Mouse (Mus musculus) midbrain, embryonic 16.5 days (tissue): ENCODE measurements around the gene Atp13a1. TPM values are rescaled to one million over a fixed set of nuclear protein-coding genes. Genes with fewer than 3 reads are reported as not detected.

ENCODE experiments used
- ATAC-seq: fragments of 200-750 bp; cut with Nextera tagmentation; 2 replicates; pipeline ENCODE4 v1.8.0; 2017; ENCODE audit warnings: moderate TSS enrichment
- H3K27ac ChIP-seq: fragments of 300-500 bp; sonication (generic); 2 replicates; pipeline ENCODE4 v1.5.1; 2014; ENCODE audit warnings: mild to moderate bottlenecking, low read length, mixed read lengths
- H3K27me3 ChIP-seq: fragments of 300-500 bp; sonication (generic); 2 replicates; pipeline ENCODE4 v1.6.1; 2014; ENCODE audit warnings: low read depth, low read length, mixed read lengths; ENCODE audit not compliant: control insufficient read depth, insufficient read depth
- H3K36me3 ChIP-seq: fragments of 300-500 bp; sonication (generic); 2 replicates; pipeline ENCODE4 v1.6.1; 2014; ENCODE audit warnings: mild to moderate bottlenecking, low read length, moderate library complexity, mixed read lengths; ENCODE audit not compliant: control insufficient read depth, insufficient read depth
- H3K4me1 ChIP-seq: fragments of 300-500 bp; sonication (generic); 2 replicates; pipeline ENCODE4 v1.6.1; 2014; ENCODE audit warnings: mild to moderate bottlenecking, low read length, mixed read lengths; ENCODE audit not compliant: control insufficient read depth, insufficient read depth
- H3K4me2 ChIP-seq: fragments of 300-500 bp; sonication (generic); 2 replicates; pipeline ENCODE4 v1.6.1; 2014; ENCODE audit warnings: mild to moderate bottlenecking, low read length, mixed read lengths
- H3K4me3 ChIP-seq: fragments of 300-500 bp; sonication (generic); 2 replicates; pipeline ENCODE4 v1.5.1; 2014; ENCODE audit warnings: low read depth, mild to moderate bottlenecking, low read length, moderate library complexity, mixed read lengths
- H3K9ac ChIP-seq: fragments of 300-500 bp; sonication (generic); 2 replicates; pipeline ENCODE4 v1.6.1; 2014; ENCODE audit warnings: low read depth, low read length, mixed read lengths
- H3K9me3 ChIP-seq: fragments of 300-500 bp; sonication (generic); replicated peaks from 2 replicates; pipeline ENCODE4 v1.6.1; 2014; ENCODE audit warnings: mild to moderate bottlenecking, low read length, mixed read lengths; ENCODE audit not compliant: control insufficient read depth, poor library complexity, severe bottlenecking
- WGBS: fragments of 180-500 bp; shearing (Covaris S2); extraction: QIAGEN DNeasy Blood & Tissue Kit; methylation state at CpG from one replicate; pipeline ENCODE4 v1.1.7; 2014; 5-methylcytosine and 5-hydroxymethylcytosine counted together
- polyA plus RNA-seq: library from polyadenylated mRNA; unstranded; fragments of >200 nt; fragmentation: Nextera tagmentation; extraction: Ambion mirVana; gene quantifications from 2 replicates; pipeline ENCODE4 v1.2.1, GENCODE M21; 2015

Gene Atp13a1
- polyA plus RNA-seq: 55.5 and 57.1 TPM in 2 replicates

DNA sequence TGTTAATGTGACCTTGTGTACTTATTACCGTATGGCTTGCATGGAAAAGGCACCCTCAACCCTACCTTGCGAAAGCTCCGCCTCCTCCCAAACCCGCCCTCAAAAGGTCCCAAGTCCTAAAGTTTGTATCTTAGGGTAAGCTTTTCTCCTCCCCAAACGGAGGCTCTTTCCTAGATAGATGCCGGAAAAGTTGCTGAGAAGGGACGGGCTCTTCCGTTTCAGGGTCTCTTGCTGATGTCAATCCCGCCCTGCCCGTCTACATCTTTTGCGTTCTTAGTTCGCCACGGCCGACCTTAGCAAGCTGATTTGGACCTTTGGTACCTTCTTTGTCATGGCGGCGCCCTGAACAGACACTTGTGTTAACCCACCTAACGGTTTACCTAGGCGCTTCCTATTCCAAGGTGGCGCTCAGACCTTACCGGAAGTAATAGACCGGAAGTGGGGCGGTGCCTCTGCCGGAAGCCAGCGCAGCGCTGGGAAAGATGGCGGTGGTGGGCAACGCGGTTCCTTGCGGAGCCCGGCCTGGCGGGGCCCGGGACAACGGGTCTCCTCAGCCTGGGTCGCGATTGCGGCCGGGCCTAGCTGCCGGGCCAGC is at the start of gene Atp13a1, which contains the start of gene Zfp866:
Gene Atp13a1 (plus strand): TSS at position 391 of the 595 bp plus-strand sequence.
Gene Zfp866 (minus strand): TSS at position 406 of the 595 bp plus-strand sequence.
- Histone ChIP-seq H3K27me3 (no peaks in the 10 kb centered on the region), H3K36me3 (peaks cover 2% of the 10 kb centered on the region; the same call in 1 of the 2 replicates), H3K4me3 (peak within 1 kb of the TSS; percentile 100), H3K4me2 (peak within 1 kb of the TSS; percentile 90), H3K9me3 (no peaks in the 10 kb centered on the region), H3K27ac (peak within 1 kb of the TSS; percentile 82), H3K9ac (peak within 1 kb of the TSS; percentile 98), H3K4me1 (peaks cover 19% of the 10 kb centered on the region)
- WGBS: 0% methylated on average over 38 of the region's 38 CpGs
- peak; percentile 97 for ATAC-seq

DNA sequence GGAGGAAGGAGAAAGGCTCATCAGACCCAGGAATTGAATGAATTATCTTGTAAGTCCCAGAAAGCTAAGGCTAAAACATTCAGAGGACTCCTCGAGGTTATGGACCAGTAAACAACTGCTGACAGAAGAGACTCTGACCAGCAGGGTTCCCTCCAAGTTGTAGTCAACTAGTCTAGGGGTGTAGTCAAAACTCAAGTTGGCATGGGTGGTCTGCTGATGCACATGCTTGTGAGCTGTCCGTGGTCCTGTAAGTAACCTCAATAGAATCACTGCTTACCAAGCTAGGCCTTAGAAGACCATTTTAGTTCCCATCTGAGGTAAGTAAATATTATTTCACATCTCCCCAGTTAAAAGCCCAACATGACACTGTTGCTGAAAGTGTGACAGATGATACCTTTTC is 49.7 kb upstream of the Atp13a1 start:
- 84% methylated on average over 2 of the region's 2 CpGs for WGBS

DNA sequence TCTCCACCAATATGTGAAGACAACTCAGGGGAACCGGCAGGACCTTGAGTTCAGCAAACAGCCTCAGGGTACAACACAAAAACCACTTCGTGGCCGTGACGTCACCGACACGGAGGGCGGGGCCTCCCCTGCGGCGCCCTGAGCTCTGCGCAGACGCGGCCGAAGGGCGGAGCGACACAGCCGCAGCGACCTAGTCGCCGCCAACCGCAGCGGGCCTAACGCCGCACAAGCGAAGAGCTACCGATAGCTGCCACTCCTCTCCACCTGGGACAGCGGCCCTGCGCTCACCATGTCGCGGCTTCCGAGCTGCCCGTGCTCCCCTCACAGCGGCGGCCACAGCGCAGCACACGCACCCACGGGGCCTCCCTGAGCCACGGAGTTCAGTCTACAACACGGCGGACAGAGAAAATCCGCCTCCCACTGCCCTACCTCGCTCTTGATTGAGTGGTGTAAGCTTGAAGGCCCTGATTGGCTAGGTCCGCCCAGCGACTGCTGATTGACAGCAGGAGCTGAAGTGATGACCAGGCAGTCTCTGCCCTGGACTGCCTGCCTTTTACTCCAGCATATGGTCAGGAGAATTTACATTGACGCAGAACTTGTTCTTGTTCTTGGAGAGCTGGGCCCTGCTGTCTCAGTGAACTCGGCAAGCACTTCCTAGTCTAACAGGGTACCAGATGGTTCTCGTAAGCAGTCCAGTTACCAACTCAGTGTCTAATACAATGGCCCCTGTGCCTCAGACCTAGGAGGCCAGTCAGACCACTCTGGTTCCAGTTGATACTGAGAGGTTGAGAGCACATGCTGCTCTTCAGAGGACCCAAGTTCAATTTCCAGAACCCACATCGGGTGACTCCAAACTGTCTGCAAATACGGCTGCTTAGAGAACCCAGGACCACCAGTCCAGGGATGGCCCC is 41.2 kb upstream of the Atp13a1 start, which contains the start of gene Zfp963:
Gene Zfp963 (minus strand): TSS at position 427 of the 911 bp plus-strand sequence.
- peak; percentile 99 for ATAC-seq
- Histone ChIP-seq H3K27ac (peak within 1 kb of the TSS; percentile 99), H3K4me3 (peak within 1 kb of the TSS; percentile 80), H3K9ac (peak within 1 kb of the TSS; percentile 95), H3K9me3 (no peaks in the 10 kb centered on the region), H3K27me3 (no peaks in the 10 kb centered on the region), H3K4me1 (peaks cover 16% of the 10 kb centered on the region), H3K4me2 (peak within 1 kb of the TSS; percentile 53), H3K36me3 (no peaks in the 10 kb centered on the region; the same call in 1 of the 2 replicates)
- WGBS: 2% methylated on average over 48 of the region's 48 CpGs

More for the DNA sequence above, 49.7 kb upstream of the Atp13a1 start:
- H3K9me3 ChIP-seq: no peaks in the 10 kb centered on the region
- peaks cover 4% of the 10 kb centered on the region for H3K36me3 ChIP-seq
- no peak overlapping the region for H3K27ac ChIP-seq
- H3K4me3 ChIP-seq: no peak overlapping the region
- H3K4me2 ChIP-seq: no peak overlapping the region
- no peak for ATAC-seq
- no peak overlapping the region for H3K9ac ChIP-seq
- H3K4me1 ChIP-seq: no peaks in the 10 kb centered on the region
- H3K27me3 ChIP-seq: no peaks in the 10 kb centered on the region

DNA sequence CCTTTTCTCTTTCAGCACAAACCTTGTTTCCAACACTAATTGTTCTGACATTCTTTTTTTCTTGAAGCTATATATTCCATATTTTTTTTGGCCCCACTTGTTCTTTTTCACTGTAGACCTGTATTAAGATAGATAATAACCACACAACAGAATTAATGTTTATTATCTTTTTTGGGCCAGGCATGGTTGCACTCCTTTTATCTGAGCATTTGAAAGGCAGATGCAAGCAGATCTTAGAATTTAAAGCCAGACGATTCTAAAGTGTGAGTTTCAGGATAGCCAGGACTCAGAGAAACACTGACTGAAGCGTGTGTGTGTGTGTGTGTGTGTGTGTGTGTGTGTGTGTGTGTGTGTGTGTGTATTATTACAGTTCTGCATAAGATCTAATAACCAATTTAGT is 38.5 kb upstream of the Atp13a1 start:
- 85% methylated on average over 2 of the region's 2 CpGs for WGBS
- no peak overlapping the region for H3K27ac ChIP-seq
- peaks cover 2% of the 10 kb centered on the region; the same call in 1 of the 2 replicates for H3K36me3 ChIP-seq
- no peak overlapping the region for H3K9ac ChIP-seq
- no peak overlapping the region for H3K4me3 ChIP-seq
- no peaks in the 10 kb centered on the region for H3K27me3 ChIP-seq
- H3K4me2 ChIP-seq: no peak overlapping the region
- ATAC-seq: no peak
- H3K9me3 ChIP-seq: no peaks in the 10 kb centered on the region
- H3K4me1 ChIP-seq: peaks cover 16% of the 10 kb centered on the region

DNA sequence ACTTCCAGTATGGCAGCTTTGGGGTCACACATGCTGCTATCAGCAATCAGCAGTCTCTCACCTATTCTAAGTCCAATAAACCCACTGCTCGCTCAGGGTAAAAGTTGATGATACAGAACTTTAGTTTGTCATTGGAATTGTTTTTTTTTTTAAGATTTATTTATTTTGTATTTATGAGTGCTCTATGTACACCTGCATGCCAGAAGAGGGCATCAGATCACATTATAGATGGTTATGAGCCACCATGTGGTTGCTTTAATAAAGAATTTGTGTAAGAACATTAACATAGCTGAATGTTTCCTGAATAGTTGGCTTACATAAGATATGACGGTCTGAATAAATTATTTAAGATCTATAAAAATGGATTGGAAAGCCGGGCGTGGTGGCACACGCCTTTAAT is 32.6 kb upstream of the Atp13a1 start:
- no peak for ATAC-seq
- Histone ChIP-seq H3K4me1 (no peaks in the 10 kb centered on the region), H3K4me3 (no peak overlapping the region), H3K36me3 (peaks cover 8% of the 10 kb centered on the region; the same call in 1 of the 2 replicates), H3K9ac (no peak overlapping the region), H3K27me3 (no peaks in the 10 kb centered on the region), H3K27ac (no peak overlapping the region), H3K4me2 (no peak overlapping the region), H3K9me3 (no peaks in the 10 kb centered on the region)
- WGBS: 92% methylated on average over 5 of the region's 5 CpGs

DNA sequence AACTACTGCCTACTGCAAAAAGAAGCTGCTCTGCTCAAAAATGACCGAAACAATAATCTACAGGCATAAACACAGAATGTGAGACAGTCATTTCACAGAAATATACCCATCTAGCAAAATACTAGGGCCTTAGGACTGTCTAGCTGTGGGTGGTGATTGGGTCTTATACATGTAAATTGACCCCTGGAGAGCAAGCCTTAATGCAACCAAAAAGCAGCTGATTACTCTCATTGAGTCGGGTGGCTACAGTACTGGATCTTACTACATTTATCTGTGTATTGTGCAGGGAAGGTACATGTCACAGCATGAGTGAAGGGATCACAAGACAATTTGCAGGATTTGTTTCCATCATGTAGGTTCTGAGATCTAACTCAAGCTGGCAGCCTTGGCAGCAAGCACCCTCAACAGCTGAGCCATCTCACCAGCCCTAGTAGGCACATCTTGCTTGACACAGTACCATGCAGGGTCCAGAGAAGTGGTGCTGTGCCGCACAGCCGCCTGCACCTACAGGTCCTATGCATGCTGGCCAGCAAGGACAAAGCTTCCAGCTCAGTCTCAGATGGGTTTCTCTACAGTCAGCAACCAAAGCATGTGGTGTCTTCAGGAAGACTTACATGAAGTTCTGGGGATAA is 29.0 kb upstream of the Atp13a1 start:
- no peak for ATAC-seq
- Histone ChIP-seq H3K9me3 (no peaks in the 10 kb centered on the region; the same call in 1 of the 2 replicates), H3K27me3 (no peaks in the 10 kb centered on the region), H3K27ac (no peak overlapping the region), H3K4me1 (no peaks in the 10 kb centered on the region), H3K36me3 (peaks cover 40% of the 10 kb centered on the region), H3K4me2 (no peak overlapping the region), H3K9ac (no peak overlapping the region), H3K4me3 (no peak overlapping the region)
- WGBS: 93% methylated on average over 4 of the region's 4 CpGs

DNA sequence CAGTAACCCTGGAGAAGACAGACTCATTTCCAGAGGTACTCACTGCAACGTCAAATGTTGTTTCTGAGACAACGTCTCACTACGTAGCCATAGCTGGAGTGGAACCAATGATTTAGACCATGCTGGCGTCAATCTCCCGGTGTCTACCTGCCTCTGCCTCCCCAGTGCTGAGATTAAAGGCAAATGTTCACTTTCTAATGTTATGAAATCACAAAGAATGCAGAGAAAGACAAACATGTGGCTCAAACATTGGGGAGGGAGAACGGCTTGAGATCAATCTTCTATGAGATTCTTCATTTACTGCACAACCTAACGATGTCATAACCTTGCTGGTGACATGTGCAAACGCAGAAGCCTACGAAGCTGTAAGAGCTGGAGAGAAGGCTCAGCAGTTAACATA is 19.7 kb upstream of the Atp13a1 start:
- Histone ChIP-seq H3K36me3 (peaks cover 20% of the 10 kb centered on the region), H3K9me3 (no peaks in the 10 kb centered on the region; the same call in 1 of the 2 replicates), H3K4me2 (no peak overlapping the region), H3K9ac (no peak overlapping the region), H3K4me1 (peaks cover 20% of the 10 kb centered on the region), H3K27ac (no peak overlapping the region), H3K4me3 (no peak overlapping the region), H3K27me3 (no peaks in the 10 kb centered on the region)
- no peak for ATAC-seq
- WGBS: 88% methylated on average over 9 of the region's 9 CpGs

DNA sequence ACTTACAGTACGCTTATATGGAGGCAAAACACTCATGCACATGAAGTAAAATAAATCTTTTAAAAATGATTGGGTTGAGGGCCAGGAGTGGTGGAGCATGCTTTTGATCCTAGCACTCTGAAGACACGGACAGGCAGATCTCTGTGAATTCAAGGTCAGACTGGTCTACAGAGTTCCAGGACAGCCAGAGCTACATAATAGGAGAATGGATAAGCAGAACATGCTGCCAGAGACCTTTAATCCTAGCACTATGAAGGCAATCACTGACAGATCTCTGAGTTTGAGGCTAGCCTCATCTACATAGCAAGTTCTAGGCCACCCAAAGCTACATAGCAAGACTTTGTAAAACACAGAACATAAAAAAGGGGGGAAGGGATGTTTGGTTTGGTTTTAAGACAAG is 18.9 kb upstream of the Atp13a1 start:
- Histone ChIP-seq H3K9ac (no peak overlapping the region), H3K36me3 (peaks cover 11% of the 10 kb centered on the region), H3K4me2 (peak overlapping the region; percentile 32; the same call in 1 of the 2 replicates), H3K27me3 (no peaks in the 10 kb centered on the region), H3K4me1 (peaks cover 20% of the 10 kb centered on the region), H3K27ac (no peak overlapping the region), H3K4me3 (no peak overlapping the region), H3K9me3 (no peaks in the 10 kb centered on the region)
- ATAC-seq: no peak
- 78% methylated on average over 2 of the region's 2 CpGs for WGBS
